Mouse (Mus musculus): ENCODE measurements around the gene Dcbld2.
"Not testable (repeated sequence)": the region's sequence is repeated elsewhere in the genome, so short reads cannot be mapped to it uniquely, and the experiment has no call there.

Dcbld2 gene

GRCm38 (mm10) chr16:58459966-58460365 is 51.7 kb downstream of the Dcbld2 start:
- not testable (repeated sequence) for H3K36me3 ChIP-seq (ENCODE audit: control insufficient read depth, insufficient read depth, low read length, poor library complexity, severe bottlenecking); H3K27me3 ChIP-seq (ENCODE audit: control insufficient read depth, insufficient read depth, low read length, poor library complexity, severe bottlenecking); DNase-seq (ENCODE audit: low read depth, low spot score)

- DNase-seq (ENCODE audit: low read depth, low spot score), result no peak
- H3K36me3 ChIP-seq (ENCODE audit: control insufficient read depth, insufficient read depth, low read length, poor library complexity, severe bottlenecking), result no peaks in the 10 kb centered on the region
- no peaks in the 10 kb centered on the region for H3K27me3 ChIP-seq (ENCODE audit: control insufficient read depth, insufficient read depth, low read length, poor library complexity, severe bottlenecking)
These were observed 52.1 kb downstream of the Dcbld2 start for GRCm38 (mm10) chr16:58460386-58460785.

- Histone ChIP-seq H3K27me3 (ENCODE audit: control insufficient read depth, insufficient read depth, low read length, poor library complexity, severe bottlenecking) (no peaks in the 10 kb centered on the region), H3K36me3 (ENCODE audit: control insufficient read depth, insufficient read depth, low read length, poor library complexity, severe bottlenecking) (no peaks in the 10 kb centered on the region)
- peak; percentile 60 for DNase-seq (ENCODE audit: low read depth, low spot score)
These were observed 53.7 kb downstream of the Dcbld2 start for GRCm38 (mm10) chr16:58461856-58462518.

- no peaks in the 10 kb centered on the region for H3K27me3 ChIP-seq (ENCODE audit: control insufficient read depth, insufficient read depth, low read length, poor library complexity, severe bottlenecking)
These were observed 54.3 kb downstream of the Dcbld2 start for GRCm38 (mm10) chr16:58462519-58462918.

GRCm38 (mm10) chr16:58464051-58464450 is 55.8 kb downstream of the Dcbld2 start:
- no peak for DNase-seq (ENCODE audit: low read depth, low spot score)
- Histone ChIP-seq H3K36me3 (ENCODE audit: control insufficient read depth, insufficient read depth, low read length, poor library complexity, severe bottlenecking) (no peaks in the 10 kb centered on the region), H3K27me3 (ENCODE audit: control insufficient read depth, insufficient read depth, low read length, poor library complexity, severe bottlenecking) (no peaks in the 10 kb centered on the region)

More at GRCm38 (mm10) chr16:58462519-58462918, 54.3 kb downstream of the Dcbld2 start:
- DNase-seq (ENCODE audit: low read depth, low spot score), result no peak
- H3K36me3 ChIP-seq (ENCODE audit: control insufficient read depth, insufficient read depth, low read length, poor library complexity, severe bottlenecking), result no peaks in the 10 kb centered on the region

GRCm38 (mm10) chr16:58465412-58465811 is 57.2 kb downstream of the Dcbld2 start:
- no peak for DNase-seq (ENCODE audit: low read depth, low spot score)
- Histone ChIP-seq H3K27me3 (ENCODE audit: control insufficient read depth, insufficient read depth, low read length, poor library complexity, severe bottlenecking) (no peaks in the 10 kb centered on the region), H3K36me3 (ENCODE audit: control insufficient read depth, insufficient read depth, low read length, poor library complexity, severe bottlenecking) (peaks cover 4% of the 10 kb centered on the region; the same call in 1 of the 2 replicates)

GRCm38 (mm10) chr16:58470061-58470460 is 61.8 kb downstream of the Dcbld2 start:
- Histone ChIP-seq H3K36me3 (ENCODE audit: control insufficient read depth, insufficient read depth, low read length, poor library complexity, severe bottlenecking) (peaks cover 17% of the 10 kb centered on the region), H3K27me3 (ENCODE audit: control insufficient read depth, insufficient read depth, low read length, poor library complexity, severe bottlenecking) (no peaks in the 10 kb centered on the region)
- DNase-seq (ENCODE audit: low read depth, low spot score), result no peak

- no peak for DNase-seq (ENCODE audit: low read depth, low spot score)
- no peaks in the 10 kb centered on the region for H3K27me3 ChIP-seq (ENCODE audit: control insufficient read depth, insufficient read depth, low read length, poor library complexity, severe bottlenecking)
- H3K36me3 ChIP-seq (ENCODE audit: control insufficient read depth, insufficient read depth, low read length, poor library complexity, severe bottlenecking), result peaks cover 17% of the 10 kb centered on the region
These were observed 62.6 kb downstream of the Dcbld2 start for GRCm38 (mm10) chr16:58470841-58471240.

GRCm38 (mm10) chr16:58474875-58475274 is 66.6 kb downstream of the Dcbld2 start:
- DNase-seq (ENCODE audit: low read depth, low spot score), result no peak
- Histone ChIP-seq H3K27me3 (ENCODE audit: control insufficient read depth, insufficient read depth, low read length, poor library complexity, severe bottlenecking) (no peaks in the 10 kb centered on the region), H3K36me3 (ENCODE audit: control insufficient read depth, insufficient read depth, low read length, poor library complexity, severe bottlenecking) (peaks cover 14% of the 10 kb centered on the region)

- Histone ChIP-seq H3K36me3 (ENCODE audit: control insufficient read depth, insufficient read depth, low read length, poor library complexity, severe bottlenecking) (peaks cover 13% of the 10 kb centered on the region), H3K27me3 (ENCODE audit: control insufficient read depth, insufficient read depth, low read length, poor library complexity, severe bottlenecking) (no peaks in the 10 kb centered on the region)
- no peak for DNase-seq (ENCODE audit: low read depth, low spot score)
These were observed 67.4 kb downstream of the Dcbld2 start for GRCm38 (mm10) chr16:58475544-58476154.

GRCm38 (mm10) chr16:58476363-58476762 is 68.1 kb downstream of the Dcbld2 start:
- Histone ChIP-seq H3K27me3 (ENCODE audit: control insufficient read depth, insufficient read depth, low read length, poor library complexity, severe bottlenecking) (no peaks in the 10 kb centered on the region), H3K36me3 (ENCODE audit: control insufficient read depth, insufficient read depth, low read length, poor library complexity, severe bottlenecking) (peaks cover 13% of the 10 kb centered on the region)
- peak; percentile 37 for DNase-seq (ENCODE audit: low read depth, low spot score)

GRCm38 (mm10) chr16:58479898-58480448 is 71.7 kb downstream of the Dcbld2 start:
- no peaks in the 10 kb centered on the region for H3K27me3 ChIP-seq (ENCODE audit: control insufficient read depth, insufficient read depth, low read length, poor library complexity, severe bottlenecking)
- H3K36me3 ChIP-seq (ENCODE audit: control insufficient read depth, insufficient read depth, low read length, poor library complexity, severe bottlenecking), result no peaks in the 10 kb centered on the region
- no peak for DNase-seq (ENCODE audit: low read depth, low spot score)

- DNase-seq (ENCODE audit: low read depth, low spot score), result peak; percentile 74
- H3K27me3 ChIP-seq (ENCODE audit: control insufficient read depth, insufficient read depth, low read length, poor library complexity, severe bottlenecking), result no peaks in the 10 kb centered on the region
- no peaks in the 10 kb centered on the region; the same call in 1 of the 2 replicates for H3K36me3 ChIP-seq (ENCODE audit: control insufficient read depth, insufficient read depth, low read length, poor library complexity, severe bottlenecking)
These were observed 73.1 kb downstream of the Dcbld2 start for GRCm38 (mm10) chr16:58481219-58481905.

GRCm38 (mm10) chr16:58481906-58482270 is 73.6 kb downstream of the Dcbld2 start:
- no peaks in the 10 kb centered on the region; the same call in 1 of the 2 replicates for H3K36me3 ChIP-seq (ENCODE audit: control insufficient read depth, insufficient read depth, low read length, poor library complexity, severe bottlenecking)
- DNase-seq (ENCODE audit: low read depth, low spot score), result no peak
- no peaks in the 10 kb centered on the region for H3K27me3 ChIP-seq (ENCODE audit: control insufficient read depth, insufficient read depth, low read length, poor library complexity, severe bottlenecking)

GRCm38 (mm10) chr16:58482296-58482695 is 74.1 kb downstream of the Dcbld2 start:
- H3K27me3 ChIP-seq (ENCODE audit: control insufficient read depth, insufficient read depth, low read length, poor library complexity, severe bottlenecking), result no peaks in the 10 kb centered on the region
- H3K36me3 ChIP-seq (ENCODE audit: control insufficient read depth, insufficient read depth, low read length, poor library complexity, severe bottlenecking), result peaks cover under 1% of the 10 kb centered on the region; the same call in 1 of the 2 replicates
- DNase-seq (ENCODE audit: low read depth, low spot score), result no peak
